Mouse (Mus musculus): Measurements from ENCODE around the gene Oas1g.
"Not testable (repeated sequence)": the region's sequence is repeated elsewhere in the genome, so short reads cannot be mapped to it uniquely, and the experiment has no call there.

Gene Oas1g

DNA sequence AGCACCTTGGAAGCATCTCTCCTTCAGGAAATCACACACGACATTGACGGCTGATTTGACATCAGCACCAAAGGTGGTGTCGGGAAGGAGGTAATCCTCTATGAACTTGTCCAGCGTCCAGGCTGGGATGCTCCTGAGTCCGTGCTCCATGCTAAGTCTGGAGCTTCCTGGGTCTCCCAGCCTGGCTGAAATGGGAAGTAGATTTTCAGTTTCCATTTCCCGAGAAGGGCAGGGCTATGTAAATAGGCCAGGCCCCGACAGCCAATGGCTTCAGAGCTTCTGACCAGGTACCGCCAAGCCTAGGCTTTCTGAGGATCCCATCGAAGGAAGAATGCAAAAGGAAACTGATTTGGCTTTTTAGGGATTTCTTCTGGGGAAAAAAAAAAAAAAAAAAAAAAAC lies at the start of gene Oas1g:
Gene Oas1g (minus strand): TSS at position 201 of the 400 bp plus-strand sequence.
- not testable (repeated sequence) for DNase-seq (ENCODE audit: low spot score)

DNA sequence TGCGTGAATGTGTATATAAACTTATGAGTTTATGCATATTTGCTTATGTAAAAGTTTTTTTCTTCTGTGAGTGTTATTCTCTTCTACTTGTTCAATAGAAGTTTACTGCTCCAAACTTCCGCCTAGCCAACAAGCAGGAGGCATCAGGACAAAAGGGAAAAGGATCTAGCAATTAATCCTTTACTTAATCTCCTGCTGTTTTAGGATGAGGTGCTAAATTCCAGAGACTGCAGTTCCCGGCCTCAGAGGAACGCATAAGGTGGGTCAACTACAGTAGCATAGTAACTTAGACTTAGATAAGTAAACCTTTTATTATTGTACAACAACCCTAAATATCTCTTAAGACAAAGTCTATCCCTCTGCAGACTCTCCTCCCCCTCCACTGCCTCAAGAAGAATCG lies 46.6 kb upstream of the Oas1g start:
- DNase-seq (ENCODE audit: low spot score): no peak

DNA sequence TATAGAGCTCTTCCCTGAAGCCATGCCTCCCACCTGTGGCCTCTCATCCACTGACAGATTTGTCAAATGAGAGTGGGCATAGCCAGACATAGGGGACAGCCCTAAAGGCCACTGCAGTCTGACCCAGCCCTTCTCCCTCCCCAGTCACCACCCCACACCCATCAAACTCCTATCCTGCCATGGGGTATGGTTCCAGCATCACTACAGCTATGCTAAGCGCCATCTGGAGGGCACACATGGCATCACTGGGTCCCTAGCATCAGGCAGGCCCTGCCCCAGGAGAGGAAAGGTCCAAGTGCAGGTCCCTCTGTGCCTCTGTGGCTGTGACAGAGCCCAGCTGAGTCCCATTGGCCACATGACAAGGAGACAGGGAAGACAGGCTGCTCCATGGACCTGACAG lies 39.6 kb upstream of the Oas1g start:
- DNase-seq (ENCODE audit: low spot score): no peak

DNA sequence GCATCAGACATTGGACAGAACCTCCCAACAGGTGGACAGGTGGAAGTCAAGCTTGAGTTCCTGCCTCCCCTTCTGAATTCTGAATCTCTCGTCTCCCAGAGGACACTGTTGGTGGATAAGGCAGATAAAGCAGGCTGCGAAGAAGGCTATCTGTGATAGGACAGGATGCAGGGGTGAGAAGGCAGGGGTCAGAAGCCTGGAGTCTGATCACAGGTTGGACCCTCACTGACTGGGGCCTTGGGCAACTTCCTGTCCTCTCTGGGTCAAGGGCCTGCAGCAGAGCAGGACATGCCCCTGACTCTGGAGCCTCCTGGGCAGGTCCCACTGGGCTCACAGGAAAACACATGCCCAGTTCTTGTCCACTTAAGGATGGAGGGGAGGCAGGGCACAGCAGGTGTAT lies 38.9 kb upstream of the Oas1g start:
- not testable (repeated sequence) for DNase-seq (ENCODE audit: low spot score)

DNA sequence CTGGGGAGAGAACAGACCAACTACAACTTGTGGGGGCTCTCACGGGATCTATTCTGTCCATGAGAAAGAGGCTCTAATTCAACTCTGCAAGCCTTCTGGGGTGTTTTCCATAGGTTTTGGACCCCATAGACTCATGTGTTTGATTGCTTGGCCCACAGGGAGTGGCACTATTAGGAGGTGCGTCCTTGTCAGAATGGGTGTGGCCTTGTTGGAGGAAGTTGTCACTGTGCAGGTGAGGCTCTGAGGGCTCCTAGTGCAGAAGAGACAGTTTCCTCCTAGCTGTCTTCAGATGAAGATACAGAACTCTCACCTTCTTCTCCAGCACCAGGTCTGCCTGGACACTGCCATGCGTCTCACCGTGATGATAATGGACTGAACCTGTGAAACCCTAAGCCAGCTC lies 37.1 kb upstream of the Oas1g start:
- DNase-seq (ENCODE audit: low spot score): not testable (repeated sequence)

DNA sequence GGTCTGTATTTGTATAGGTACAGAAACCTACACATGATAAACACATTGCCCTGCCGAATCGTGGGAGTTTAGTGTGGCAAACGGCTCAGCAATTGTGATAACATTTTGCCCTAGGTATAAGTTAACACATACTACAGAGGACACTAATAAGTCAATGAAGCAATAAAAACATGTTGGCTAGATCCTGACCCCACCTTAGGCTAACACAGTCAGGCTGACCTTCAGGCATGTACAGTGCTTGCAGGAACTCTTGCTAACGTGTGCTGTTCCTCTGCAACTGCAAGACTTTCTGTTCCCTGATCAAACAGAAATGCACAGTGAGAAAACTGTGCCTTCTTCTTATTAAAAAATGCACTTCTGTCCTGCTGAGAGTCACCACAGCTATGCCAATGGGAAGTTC lies 36.6 kb upstream of the Oas1g start:
- DNase-seq (ENCODE audit: low spot score): no peak

DNA sequence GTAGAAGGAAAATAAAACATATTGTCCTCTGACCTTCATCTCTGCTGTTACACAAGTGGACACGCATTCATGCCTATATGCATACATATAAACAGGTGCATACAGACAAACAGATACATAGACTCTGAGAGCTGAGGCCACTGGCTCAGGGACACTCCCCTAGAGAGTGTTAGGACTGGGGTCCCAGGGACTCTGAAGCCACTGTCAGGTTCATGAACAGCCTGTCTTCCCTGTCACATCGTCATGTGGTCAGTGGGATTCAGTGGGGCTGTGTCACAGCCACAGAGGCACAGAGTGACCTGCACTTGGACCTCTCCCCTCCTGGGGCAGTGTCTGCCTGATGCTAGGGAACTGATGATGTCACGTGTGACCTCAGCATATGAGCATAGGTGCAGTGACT lies 32.9 kb upstream of the Oas1g start:
- no peak for DNase-seq (ENCODE audit: low spot score)

DNA sequence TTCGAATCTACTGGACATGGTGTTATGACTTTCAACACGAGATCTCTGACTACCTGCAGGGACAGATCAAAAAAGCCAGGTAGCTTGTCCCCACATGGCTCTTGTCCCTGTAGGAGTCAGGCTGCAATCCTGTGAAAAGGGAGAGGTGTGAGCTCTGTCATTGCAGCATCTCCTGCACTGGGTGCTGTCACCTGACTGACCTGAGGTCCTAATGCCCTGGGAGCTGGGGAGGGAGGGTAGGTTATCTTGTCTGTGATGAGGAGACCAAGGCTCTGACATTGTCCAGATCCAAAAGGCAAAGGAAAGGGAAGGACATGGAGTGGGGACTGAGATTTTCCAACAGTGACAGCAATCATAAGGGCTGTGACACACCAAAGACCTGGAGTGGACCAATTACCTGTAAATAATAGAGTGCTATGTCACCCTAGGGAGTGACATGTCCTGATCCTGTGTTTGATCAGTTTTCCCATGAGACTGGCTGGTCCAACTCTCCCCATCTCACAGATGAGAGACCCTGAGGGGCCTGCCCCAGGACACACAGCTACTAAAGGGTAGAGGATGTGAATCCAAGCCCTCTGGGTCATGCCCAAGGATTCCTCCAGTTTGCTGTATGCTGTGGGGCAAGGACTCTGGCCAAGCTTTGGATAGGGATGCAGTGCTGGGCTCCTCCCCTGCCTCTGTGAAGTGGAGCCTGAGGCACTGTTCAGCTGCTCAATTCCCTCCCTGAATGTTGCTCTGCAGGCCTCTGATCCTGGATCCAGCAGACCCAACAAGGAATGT lies 31.9 kb upstream of the Oas1g start:
- not testable (repeated sequence) for DNase-seq (ENCODE audit: low spot score)

DNA sequence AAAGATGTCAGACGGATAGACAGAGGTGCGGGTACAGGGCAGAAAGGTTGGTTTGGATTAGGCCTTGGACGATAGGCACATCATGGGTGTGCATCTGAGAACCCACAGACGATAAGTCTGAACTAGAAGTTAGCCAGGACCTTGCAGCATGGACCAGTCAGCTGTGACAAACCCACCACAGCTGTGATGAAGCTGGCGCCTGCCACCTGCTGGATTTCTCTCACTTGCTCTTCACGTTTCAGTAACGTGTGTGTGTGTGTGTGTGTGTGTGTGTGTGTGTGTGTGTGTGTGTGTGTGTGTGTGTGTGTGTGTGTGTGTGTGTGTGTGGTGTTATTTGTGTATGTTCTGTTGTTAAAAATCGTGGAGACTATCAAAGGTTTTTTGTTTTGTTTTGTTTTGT lies 26.8 kb upstream of the Oas1g start, which contains the start of gene Oas1d:
Gene Oas1d (plus strand): TSS at position 333 of the 400 bp plus-strand sequence.
- DNase-seq (ENCODE audit: low spot score): not testable (repeated sequence)

DNA sequence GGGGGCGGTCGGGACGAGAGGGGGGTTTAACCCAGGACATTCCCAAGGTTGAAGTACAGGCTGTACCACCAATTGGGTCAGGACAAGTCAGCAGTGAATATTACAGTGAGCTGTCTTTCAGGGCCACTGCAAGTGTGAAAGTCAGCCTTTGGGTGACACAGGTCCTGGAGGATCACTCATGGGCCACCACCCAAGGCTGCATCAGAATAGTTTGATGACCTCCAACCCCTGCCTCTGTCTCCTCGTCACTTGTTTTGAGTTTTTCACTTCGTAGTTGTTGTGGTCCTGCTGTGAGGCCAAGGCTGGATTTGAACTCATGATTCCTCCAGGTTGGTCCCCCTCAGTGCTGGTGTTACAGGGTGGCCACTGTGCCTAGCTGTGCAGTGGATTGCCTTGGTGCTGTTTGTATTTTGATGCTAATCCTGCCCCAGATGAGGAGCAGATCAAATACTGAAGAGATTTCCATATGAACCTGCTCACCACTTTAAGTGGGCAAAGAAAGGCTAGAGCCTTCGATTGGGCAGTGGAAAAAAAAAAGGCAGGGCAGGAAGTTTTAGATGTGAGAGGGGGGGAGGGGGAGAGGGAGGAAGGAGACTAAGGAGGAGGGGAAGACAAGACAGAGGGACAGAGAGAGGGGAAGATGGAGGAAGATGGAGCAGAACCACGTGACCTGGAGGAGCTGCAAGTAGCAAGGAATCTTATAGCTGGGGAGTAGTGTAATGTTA lies 20.9 kb upstream of the Oas1g start:
- DNase-seq (ENCODE audit: low spot score): no peak

DNA sequence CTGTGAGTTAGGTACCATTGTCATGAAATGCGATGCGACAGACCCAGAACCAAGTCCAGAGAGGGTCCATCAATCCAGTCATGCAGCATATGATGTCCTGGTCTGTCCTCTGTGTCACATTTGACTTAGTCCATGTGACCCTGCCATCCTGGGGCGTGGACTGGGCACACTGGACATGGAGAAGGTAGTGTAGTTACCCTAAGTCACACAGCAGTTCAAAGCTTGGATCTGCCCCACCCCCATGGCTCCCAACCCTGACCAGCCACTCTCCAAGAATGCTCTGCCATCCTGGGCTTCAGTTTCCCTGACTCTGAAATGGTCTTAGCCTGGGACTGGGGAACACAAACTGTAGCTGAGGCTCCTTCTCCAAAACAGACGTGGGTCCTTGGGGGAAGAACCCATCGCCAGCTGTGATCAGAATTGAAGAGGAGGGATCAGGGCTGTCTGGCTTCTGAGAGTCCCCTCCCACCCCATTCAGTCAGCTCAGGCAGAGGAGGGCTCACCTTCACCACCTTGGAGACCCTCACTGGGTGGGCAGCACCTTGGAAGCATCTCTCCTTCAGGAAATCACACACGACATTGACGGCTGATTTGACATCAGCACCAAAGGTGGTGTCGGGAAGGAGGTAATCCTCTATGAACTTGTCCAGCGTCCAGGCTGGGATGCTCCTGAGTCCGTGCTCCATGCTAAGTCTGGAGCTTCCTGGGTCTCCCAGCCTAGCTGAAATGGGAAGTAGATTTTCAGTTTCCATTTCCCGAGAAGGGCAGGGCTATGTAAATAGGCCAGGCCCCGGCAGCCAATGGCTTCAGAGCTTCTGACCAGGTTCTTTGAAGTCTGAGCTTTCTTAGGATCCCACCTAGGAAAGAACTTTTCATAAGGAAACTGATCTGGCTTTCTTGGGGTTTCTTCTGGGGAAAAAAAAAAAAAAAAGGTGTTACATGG lies 19.6 kb upstream of the Oas1g start, which contains the start of gene Oas1a:
Gene Oas1a (minus strand): TSS at position 731 of the 943 bp plus-strand sequence.
- not testable (repeated sequence) for DNase-seq (ENCODE audit: low spot score)

DNA sequence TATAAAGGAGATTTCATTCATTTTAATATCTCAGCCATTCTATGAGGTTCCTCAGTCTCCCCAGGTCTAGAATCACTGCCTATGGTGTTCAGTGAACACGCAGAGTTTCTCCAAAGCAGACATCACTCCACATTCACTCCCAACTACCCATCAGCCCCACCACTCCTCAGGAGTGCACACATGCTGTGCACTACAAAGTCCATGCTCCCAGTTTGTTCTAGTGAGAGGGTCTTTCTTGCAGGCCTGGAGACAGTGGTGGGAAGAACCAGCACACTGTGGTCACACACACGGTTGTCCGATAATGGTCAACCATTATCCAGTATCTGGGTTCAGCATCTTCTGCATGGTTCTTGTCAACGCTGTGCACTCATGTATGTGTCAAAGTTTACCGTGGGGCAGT lies 14.6 kb upstream of the Oas1g start:
- no peak for DNase-seq (ENCODE audit: low spot score)

DNA sequence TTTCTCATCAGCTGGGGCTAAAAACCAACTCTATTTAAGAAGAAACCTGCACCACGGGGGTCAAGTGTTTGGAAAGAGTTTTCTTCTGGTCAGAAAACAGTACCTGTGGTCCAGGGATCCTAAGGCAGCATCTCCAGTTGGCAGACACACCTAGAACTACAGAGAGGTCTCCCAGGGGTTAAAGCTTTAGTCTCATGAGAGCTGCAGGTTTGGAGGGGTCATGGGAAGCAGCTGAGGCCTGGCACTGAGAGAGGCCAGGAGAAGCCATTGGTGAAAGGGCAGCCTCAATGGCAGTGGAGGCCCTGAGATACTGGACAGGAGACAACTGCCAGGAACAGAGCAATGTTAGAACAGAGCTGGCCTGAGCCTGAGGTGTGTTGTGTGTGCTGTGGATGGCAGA lies 13.3 kb upstream of the Oas1g start:
- DNase-seq (ENCODE audit: low spot score): no peak

DNA sequence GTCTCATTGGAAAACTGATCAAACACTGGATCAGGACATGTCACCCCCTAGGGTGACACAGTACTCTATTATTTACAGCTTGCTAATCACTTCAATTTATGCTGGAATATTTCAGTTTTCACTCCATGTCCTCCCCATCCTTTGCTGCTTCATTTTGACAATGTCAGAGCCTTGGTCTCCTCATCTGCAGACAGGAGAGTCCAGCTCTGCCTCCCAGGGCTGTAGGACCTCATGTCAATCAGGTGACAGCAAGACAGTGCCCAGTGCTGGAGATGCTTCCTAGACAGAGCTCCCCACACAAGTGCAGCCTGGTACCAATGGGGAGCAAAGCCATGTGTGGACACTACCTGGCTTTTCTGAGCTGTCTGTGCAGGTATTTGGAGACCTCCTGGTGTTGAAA lies 11.3 kb upstream of the Oas1g start:
- DNase-seq (ENCODE audit: low spot score): no peak

DNA sequence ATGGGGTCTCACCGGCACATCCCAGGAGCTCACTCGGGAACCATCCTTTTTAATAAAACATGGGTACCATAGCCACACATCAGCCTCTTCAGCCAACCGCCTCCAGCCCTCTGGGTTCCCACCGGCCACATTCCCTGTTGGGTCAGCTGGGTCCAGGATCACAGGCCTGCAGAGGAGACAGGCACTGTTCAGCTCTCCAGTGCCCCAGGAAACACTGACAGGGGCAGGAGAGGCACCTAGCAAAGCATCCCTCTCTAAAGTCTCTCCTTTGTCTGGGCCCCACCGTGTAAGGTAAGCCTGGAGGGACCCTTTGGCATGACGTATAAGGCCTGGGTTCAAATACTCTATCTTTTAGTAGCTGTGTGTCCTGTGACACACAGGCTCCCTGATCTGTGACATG lies 10.9 kb upstream of the Oas1g start:
- DNase-seq (ENCODE audit: low spot score): no peak

DNA sequence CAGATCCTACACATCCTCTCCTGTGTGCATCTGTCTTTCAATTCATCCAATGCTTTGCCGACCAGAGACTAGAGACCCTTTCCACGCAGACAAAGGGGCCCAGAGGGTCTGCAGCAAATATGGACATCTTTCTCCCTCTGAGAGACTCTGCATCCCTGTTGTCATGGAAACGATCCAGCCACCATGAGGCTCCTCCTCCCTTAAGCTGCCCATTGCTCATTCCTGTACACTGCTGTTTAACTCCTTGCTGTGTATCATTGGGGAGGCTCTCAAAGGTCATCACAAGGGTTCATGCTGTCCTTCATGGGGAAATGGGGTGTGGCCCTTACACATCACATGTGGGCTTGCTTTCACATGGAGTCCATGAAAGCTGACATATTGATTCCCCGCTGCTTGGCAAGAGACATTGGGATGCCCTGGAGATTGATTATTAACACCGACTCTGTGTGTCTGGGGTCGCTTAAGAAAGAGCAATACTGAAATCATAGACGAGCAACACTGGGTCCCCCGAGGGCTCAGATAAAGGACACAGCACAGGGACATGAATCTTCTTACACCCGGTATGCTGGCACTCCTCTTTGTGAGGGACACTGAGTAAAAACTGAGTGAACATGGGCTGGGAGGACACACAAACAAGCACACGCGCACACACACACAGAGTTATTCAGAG lies 8.0 kb upstream of the Oas1g start:
- no peak for DNase-seq (ENCODE audit: low spot score)

DNA sequence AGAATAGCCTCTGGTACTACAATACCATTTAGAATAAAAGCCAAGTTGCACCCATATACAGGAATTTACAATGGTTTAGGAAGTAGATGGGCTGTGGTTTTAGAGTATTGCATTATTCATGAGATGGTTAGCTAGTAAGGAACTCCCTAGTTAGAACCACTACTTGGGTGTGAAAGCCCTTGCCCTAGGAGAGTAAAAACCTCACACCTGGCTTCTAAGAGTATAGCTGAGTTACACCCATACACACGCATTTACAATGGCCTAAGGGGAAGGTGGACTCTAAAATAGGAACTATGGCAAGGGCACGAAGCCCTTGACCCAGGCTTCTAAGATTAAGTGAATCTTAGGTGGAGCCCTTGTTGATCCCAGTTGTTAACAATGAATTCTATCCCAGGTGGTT lies 7.3 kb upstream of the Oas1g start:
- DNase-seq (ENCODE audit: low spot score): not testable (repeated sequence)

DNA sequence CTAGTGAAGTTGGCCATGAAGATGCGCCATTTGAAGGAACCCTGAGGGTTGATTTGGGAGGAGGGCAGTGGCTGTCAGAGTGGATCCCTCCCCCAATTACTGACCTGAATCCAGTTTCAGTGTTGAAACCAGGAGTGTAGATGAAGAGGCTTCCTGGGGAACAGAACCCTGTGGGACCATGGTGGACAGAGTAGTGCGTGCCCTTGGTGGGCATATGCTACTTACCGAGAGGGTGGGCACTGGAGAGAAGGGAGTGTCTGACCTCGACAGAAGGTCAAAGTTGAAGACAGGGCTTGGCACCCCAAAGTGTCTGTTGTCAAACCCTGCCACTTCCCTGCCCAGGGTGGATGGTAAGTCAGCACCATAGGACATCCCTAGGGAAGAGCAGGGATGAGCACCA lies 6.5 kb upstream of the Oas1g start:
- not testable (repeated sequence) for DNase-seq (ENCODE audit: low spot score)

DNA sequence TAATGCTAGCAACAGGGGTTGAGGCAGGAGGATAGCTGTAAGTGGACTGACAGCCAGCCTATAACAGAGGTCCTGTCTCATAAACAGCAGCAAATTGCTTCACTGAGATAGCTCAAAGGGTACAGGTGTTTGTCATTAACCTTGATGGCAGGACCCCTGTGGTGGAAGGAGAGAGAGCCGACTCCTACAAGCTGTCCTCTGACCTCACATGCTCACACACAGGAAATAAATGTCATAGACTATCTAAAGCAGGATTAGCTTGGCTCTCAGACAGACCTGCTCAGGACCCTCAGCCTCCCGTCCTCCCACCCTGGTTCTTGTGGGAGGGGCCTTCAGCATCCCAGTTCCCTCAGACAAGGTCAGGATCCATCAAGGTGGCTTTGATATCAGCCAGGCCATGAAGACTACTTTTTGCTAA lies 4.8 kb upstream of the Oas1g start:
- no peak for DNase-seq (ENCODE audit: low spot score)

DNA sequence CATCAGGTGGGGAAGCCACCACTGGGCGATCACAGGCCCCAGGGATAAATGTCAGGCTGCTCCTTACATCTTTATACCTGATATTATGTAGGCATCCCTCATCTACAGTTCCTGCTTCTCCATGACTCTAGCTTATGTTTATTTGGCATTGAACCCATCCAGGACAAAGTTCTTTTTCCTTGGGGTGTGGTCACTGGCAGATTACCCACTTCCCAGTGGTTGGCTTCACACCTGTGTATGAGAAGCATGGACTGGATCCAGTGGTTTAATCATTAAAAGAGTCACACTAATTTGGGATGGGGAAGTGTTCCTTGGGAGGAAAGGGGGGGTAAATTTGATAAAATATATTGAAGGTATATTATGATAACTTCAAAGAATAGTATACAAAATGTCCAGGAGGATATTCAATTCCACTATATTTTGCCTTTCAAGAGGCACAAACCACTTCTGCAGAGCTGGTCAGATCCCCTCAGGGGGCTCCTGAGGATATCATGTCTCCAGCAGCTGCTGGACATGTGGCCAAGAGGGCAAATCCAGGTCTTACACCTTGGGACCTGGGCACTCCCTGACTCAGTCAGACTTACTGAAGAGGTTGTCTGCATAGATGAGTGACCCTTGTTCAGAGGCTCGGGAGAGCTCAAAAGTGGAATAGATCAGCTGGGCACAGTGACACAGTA lies 4.3 kb upstream of the Oas1g start:
- not testable (repeated sequence) for DNase-seq (ENCODE audit: low spot score)

DNA sequence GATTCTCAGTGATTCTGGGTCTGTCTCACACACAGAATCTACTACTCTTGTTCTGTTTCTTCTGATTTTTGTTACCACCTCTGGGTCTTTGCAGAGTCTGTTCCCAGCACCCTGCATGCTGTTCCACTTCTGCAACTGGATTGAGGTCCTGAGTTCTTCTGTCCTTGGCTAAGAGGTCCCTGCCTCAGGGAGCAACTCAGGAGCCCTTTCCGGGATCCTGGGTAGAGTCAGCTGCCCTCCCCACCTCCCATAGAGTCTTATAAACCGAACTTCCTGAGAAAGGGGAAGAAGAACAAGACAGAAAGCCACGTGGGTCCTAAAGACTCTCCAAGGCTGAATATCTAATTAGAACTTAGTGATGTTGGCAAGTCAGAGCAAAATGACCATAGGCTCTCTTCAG lies 3.6 kb upstream of the Oas1g start:
- no peak for DNase-seq (ENCODE audit: low spot score)

Data from yolk sac, embryonic 10.5 days (tissue).